Mouse (Mus musculus): ENCODE results near the gene Gdf11. TPM values are rescaled to one million over a fixed set of nuclear protein-coding genes. Genes with fewer than 3 reads are reported as not detected.

The Gdf11 gene
- polyA plus RNA-seq, 1 experiment from 2014 or later = 1.7 TPM

- H3K4me2 ChIP-seq (ENCODE audit: low read depth, low read length) = peak overlapping the region; percentile 78
- H3K27me3 ChIP-seq (ENCODE audit: control insufficient read depth, insufficient read depth, low read length) = peaks cover 3% of the 10 kb centered on the region
- H3K9ac ChIP-seq (ENCODE audit: low read length) = peak overlapping the region; percentile 83
- peak; percentile 4; the same call in 1 of the 2 replicates for ATAC-seq (replicated peaks; ENCODE audit: extremely low read depth, insufficient read depth, low FRiP score)
- no peaks in the 10 kb centered on the region for H3K36me3 ChIP-seq (ENCODE audit: control insufficient read depth, insufficient read depth)
- WGBS = 2% methylated on average over 40 of the region's 40 CpGs
- no peaks in the 10 kb centered on the region for H3K9me3 ChIP-seq (replicated peaks; ENCODE audit: control insufficient read depth, low read length)
- H3K4me3 ChIP-seq (ENCODE audit: low read length) = peak overlapping the region; percentile 85
- H3K27ac ChIP-seq (ENCODE audit: low read length) = peak overlapping the region; percentile 78
- peaks cover 28% of the 10 kb centered on the region for H3K4me1 ChIP-seq (ENCODE audit: control insufficient read depth, insufficient read depth, low read length)
Measured at GRCm38 (mm10) chr10:128890383-128891295, 879 bp downstream of the Gdf11 start.

- Histone ChIP-seq H3K4me2 (ENCODE audit: low read depth, low read length) (peak overlapping the region; percentile 78), H3K27me3 (ENCODE audit: control insufficient read depth, insufficient read depth, low read length) (peaks cover 3% of the 10 kb centered on the region; the same call in 1 of the 2 replicates), H3K27ac (ENCODE audit: low read length) (no peak overlapping the region), H3K36me3 (ENCODE audit: control insufficient read depth, insufficient read depth) (no peaks in the 10 kb centered on the region; the same call in 1 of the 2 replicates), H3K9ac (ENCODE audit: low read length) (no peak overlapping the region), H3K4me1 (ENCODE audit: control insufficient read depth, insufficient read depth, low read length) (peaks cover 24% of the 10 kb centered on the region), H3K4me3 (ENCODE audit: low read length) (peak overlapping the region; percentile 85), H3K9me3 (replicated peaks; ENCODE audit: control insufficient read depth, low read length) (no peaks in the 10 kb centered on the region)
- WGBS = 10% methylated on average over 1 of the region's 2 CpGs
- no peak for ATAC-seq (replicated peaks; ENCODE audit: extremely low read depth, insufficient read depth, low FRiP score)
Measured at GRCm38 (mm10) chr10:128889846-128890245, 1.7 kb downstream of the Gdf11 start.

- Histone ChIP-seq H3K36me3 (ENCODE audit: control insufficient read depth, insufficient read depth) (no peaks in the 10 kb centered on the region; the same call in 1 of the 2 replicates), H3K4me3 (ENCODE audit: low read length) (peak overlapping the region; percentile 40), H3K27ac (ENCODE audit: low read length) (no peak overlapping the region), H3K9me3 (replicated peaks; ENCODE audit: control insufficient read depth, low read length) (no peaks in the 10 kb centered on the region), H3K4me1 (ENCODE audit: control insufficient read depth, insufficient read depth, low read length) (peaks cover 24% of the 10 kb centered on the region), H3K27me3 (ENCODE audit: control insufficient read depth, insufficient read depth, low read length) (peaks cover 3% of the 10 kb centered on the region; the same call in 1 of the 2 replicates), H3K4me2 (ENCODE audit: low read depth, low read length) (peak overlapping the region; percentile 78), H3K9ac (ENCODE audit: low read length) (peak overlapping the region; percentile 59)
- WGBS = 3% methylated on average over 7 of the region's 7 CpGs
- ATAC-seq (replicated peaks; ENCODE audit: extremely low read depth, insufficient read depth, low FRiP score) = peak; percentile 39; the same call in 1 of the 2 replicates
Measured at GRCm38 (mm10) chr10:128888941-128889827, 2.3 kb downstream of the Gdf11 start.

GRCm38 (mm10) chr10:128882067-128882466 lies 9.5 kb downstream of the Gdf11 start:
- Histone ChIP-seq H3K9ac (ENCODE audit: low read length) (no peak overlapping the region), H3K9me3 (replicated peaks; ENCODE audit: control insufficient read depth, low read length) (no peaks in the 10 kb centered on the region), H3K4me1 (ENCODE audit: control insufficient read depth, insufficient read depth, low read length) (no peaks in the 10 kb centered on the region), H3K27ac (ENCODE audit: low read length) (no peak overlapping the region), H3K4me2 (ENCODE audit: low read depth, low read length) (no peak overlapping the region), H3K36me3 (ENCODE audit: control insufficient read depth, insufficient read depth) (peaks cover 3% of the 10 kb centered on the region; the same call in 1 of the 2 replicates), H3K27me3 (ENCODE audit: control insufficient read depth, insufficient read depth, low read length) (no peaks in the 10 kb centered on the region), H3K4me3 (ENCODE audit: low read length) (no peak overlapping the region)
- no peak for ATAC-seq (replicated peaks; ENCODE audit: extremely low read depth, insufficient read depth, low FRiP score)
- 89% methylated on average over 5 of the region's 5 CpGs for WGBS

- H3K4me1 ChIP-seq (ENCODE audit: control insufficient read depth, insufficient read depth, low read length) = no peaks in the 10 kb centered on the region
- no peak overlapping the region for H3K4me2 ChIP-seq (ENCODE audit: low read depth, low read length)
- H3K9ac ChIP-seq (ENCODE audit: low read length) = no peak overlapping the region
- no peak overlapping the region for H3K27ac ChIP-seq (ENCODE audit: low read length)
- WGBS = 76% methylated on average over 2 of the region's 2 CpGs
- H3K27me3 ChIP-seq (ENCODE audit: control insufficient read depth, insufficient read depth, low read length) = no peaks in the 10 kb centered on the region
- peaks cover 15% of the 10 kb centered on the region for H3K36me3 ChIP-seq (ENCODE audit: control insufficient read depth, insufficient read depth)
- no peaks in the 10 kb centered on the region for H3K9me3 ChIP-seq (replicated peaks; ENCODE audit: control insufficient read depth, low read length)
- no peak for ATAC-seq (replicated peaks; ENCODE audit: extremely low read depth, insufficient read depth, low FRiP score)
- no peak overlapping the region for H3K4me3 ChIP-seq (ENCODE audit: low read length)
Measured at GRCm38 (mm10) chr10:128878811-128879210, 12.7 kb downstream of the Gdf11 start.

GRCm38 (mm10) chr10:128878291-128878690 lies 13.2 kb downstream of the Gdf11 start:
- Histone ChIP-seq H3K27ac (ENCODE audit: low read length) (no peak overlapping the region), H3K36me3 (ENCODE audit: control insufficient read depth, insufficient read depth) (peaks cover 20% of the 10 kb centered on the region)
- ATAC-seq (replicated peaks; ENCODE audit: extremely low read depth, insufficient read depth, low FRiP score) = no peak

GRCm38 (mm10) chr10:128870341-128870740 lies 21.2 kb downstream of the Gdf11 start:
- H3K4me3 ChIP-seq (ENCODE audit: low read length) = no peak overlapping the region
- no peak overlapping the region for H3K27ac ChIP-seq (ENCODE audit: low read length)
- H3K27me3 ChIP-seq (ENCODE audit: control insufficient read depth, insufficient read depth, low read length) = no peaks in the 10 kb centered on the region
- H3K4me2 ChIP-seq (ENCODE audit: low read depth, low read length) = no peak overlapping the region
- H3K9ac ChIP-seq (ENCODE audit: low read length) = no peak overlapping the region
- H3K9me3 ChIP-seq (replicated peaks; ENCODE audit: control insufficient read depth, low read length) = no peaks in the 10 kb centered on the region
- no peak for ATAC-seq (replicated peaks; ENCODE audit: extremely low read depth, insufficient read depth, low FRiP score)
- peaks cover 41% of the 10 kb centered on the region for H3K36me3 ChIP-seq (ENCODE audit: control insufficient read depth, insufficient read depth)
- 82% methylated on average over 3 of the region's 3 CpGs for WGBS
- H3K4me1 ChIP-seq (ENCODE audit: control insufficient read depth, insufficient read depth, low read length) = no peaks in the 10 kb centered on the region

More at GRCm38 (mm10) chr10:128878291-128878690, 13.2 kb downstream of the Gdf11 start:
- no peaks in the 10 kb centered on the region for H3K4me1 ChIP-seq (ENCODE audit: control insufficient read depth, insufficient read depth, low read length)
- H3K4me2 ChIP-seq (ENCODE audit: low read depth, low read length) = no peak overlapping the region
- H3K9me3 ChIP-seq (replicated peaks; ENCODE audit: control insufficient read depth, low read length) = no peaks in the 10 kb centered on the region
- H3K4me3 ChIP-seq (ENCODE audit: low read length) = no peak overlapping the region
- no peaks in the 10 kb centered on the region for H3K27me3 ChIP-seq (ENCODE audit: control insufficient read depth, insufficient read depth, low read length)
- no peak overlapping the region for H3K9ac ChIP-seq (ENCODE audit: low read length)

- Histone ChIP-seq H3K4me2 (ENCODE audit: low read depth, low read length) (no peak overlapping the region), H3K4me3 (ENCODE audit: low read length) (no peak overlapping the region), H3K27me3 (ENCODE audit: control insufficient read depth, insufficient read depth, low read length) (no peaks in the 10 kb centered on the region), H3K9ac (ENCODE audit: low read length) (no peak overlapping the region), H3K36me3 (ENCODE audit: control insufficient read depth, insufficient read depth) (peaks cover 20% of the 10 kb centered on the region), H3K27ac (ENCODE audit: low read length) (no peak overlapping the region), H3K4me1 (ENCODE audit: control insufficient read depth, insufficient read depth, low read length) (no peaks in the 10 kb centered on the region), H3K9me3 (replicated peaks; ENCODE audit: control insufficient read depth, low read length) (no peaks in the 10 kb centered on the region)
- WGBS = 95% methylated on average over 1 of the region's 1 CpGs
- ATAC-seq (replicated peaks; ENCODE audit: extremely low read depth, insufficient read depth, low FRiP score) = no peak
Measured at GRCm38 (mm10) chr10:128866518-128866917, 25.0 kb downstream of the Gdf11 start.

All from heart, embryonic 16.5 days (tissue).